Mouse (Mus musculus) liver, embryonic 14.5 days (tissue): ENCODE measurements around the gene Avpr2.

ENCODE experiments used
- CTCF ChIP-seq: IDR thresholded peaks from 2 replicates; pipeline ENCODE4 v1.5.1; 2016; ENCODE audit warnings: antibody characterized with exemption, low read depth, control low read depth
- EP300 ChIP-seq: IDR thresholded peaks from 2 replicates; pipeline ENCODE4 v1.6.1; 2016; ENCODE audit warnings: antibody characterized with exemption, low read depth

DNA sequence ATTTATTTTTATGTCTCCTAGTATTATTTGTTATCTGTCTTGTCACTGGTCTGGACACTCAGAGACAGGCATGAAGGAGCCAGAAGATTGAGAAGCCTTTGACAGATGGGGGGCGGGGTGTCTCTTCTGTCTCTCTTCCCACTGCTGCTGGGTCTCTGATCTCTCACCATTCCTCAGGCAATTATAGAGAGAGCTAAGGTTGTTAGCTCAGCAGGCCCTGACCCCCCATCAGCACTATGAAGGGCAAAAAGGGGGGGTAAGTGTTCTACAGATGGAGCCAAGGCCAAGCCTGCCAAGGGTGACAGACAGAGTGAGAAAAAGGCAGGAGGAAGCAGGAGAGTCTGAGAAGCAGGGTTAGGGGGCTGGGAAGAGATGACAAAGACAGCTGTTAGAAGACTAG, 19.9 kb upstream of the Avpr2 start:
- TF ChIP-seq CTCF (no peak), EP300 (no peak)
